Mouse (Mus musculus): ENCODE results near the gene Hoxa11.

Hoxa11 gene

GRCm38 (mm10) chr6:52245757-52246142 lies at the start of gene Hoxa11:
Gene Hoxa11 (minus strand): TSS chr6:52245810.
- POLR2A ChIA-PET, result interaction anchor here in 2 of 4 experiments (0.6 to 1.7 kb wide), 6 partner anchors 12 to 320 kb away, joined by 3 to 6 read pairs (median 3); partner anchors contain the start of gene Hoxa13 (in 1 of the 2)
- CTCF ChIA-PET, result interaction anchor here in 2 of 4 experiments (1.2 to 2.0 kb wide), 3 partner anchors 11 to 34 kb away, joined by 3 to 6 read pairs (median 4); no protein-coding TSS in a partner anchor

GRCm38 (mm10) chr6:52294616-52295015 lies 49.0 kb upstream of the Hoxa11 start:
- ChIA-PET CTCF (no interaction called here), POLR2A (interaction anchor here in 1 of 4 experiments (1.4 kb wide), 1 partner anchor 9 kb away, joined by 3 read pairs; no protein-coding TSS in a partner anchor)

GRCm38 (mm10) chr6:52292328-52292727 lies 46.7 kb upstream of the Hoxa11 start:
- CTCF ChIA-PET, result interaction anchor here in 2 of 4 experiments (0.6 to 2.6 kb wide), 3 partner anchors 14 to 198 kb away, joined by 3 to 6 read pairs (median 3); no protein-coding TSS in a partner anchor
- POLR2A ChIA-PET, result interaction anchor here in 2 of 4 experiments (1.1 to 1.2 kb wide), 3 partner anchors 11 to 30 kb away, joined by 3 to 8 read pairs (median 4); partner anchors contain the start of gene Evx1 (in 1 of the 2)

GRCm38 (mm10) chr6:52291021-52291860 lies 45.6 kb upstream of the Hoxa11 start:
- POLR2A ChIA-PET, result interaction anchor here in 1 of 4 experiments (0.7 to 1.1 kb wide), 2 partner anchors 12 to 391 kb away, joined by 3 to 4 read pairs; no protein-coding TSS in a partner anchor
- CTCF ChIA-PET, result interaction anchor here in 1 of 4 experiments (0.9 to 2.6 kb wide), 3 partner anchors 15 to 34 kb away, joined by 3 to 6 read pairs (median 4); no protein-coding TSS in a partner anchor

GRCm38 (mm10) chr6:52290186-52290585 lies 44.6 kb upstream of the Hoxa11 start:
- POLR2A ChIA-PET, result no interaction called here
- CTCF ChIA-PET, result interaction anchor here in 2 of 4 experiments (0.7 to 2.6 kb wide), 2 partner anchors 33 to 665 kb away, joined by 3 to 6 read pairs; no protein-coding TSS in a partner anchor

- POLR2A ChIA-PET, result no interaction called here
- CTCF ChIA-PET, result no interaction called here
Observed at GRCm38 (mm10) chr6:52283896-52284295, 38.3 kb upstream of the Hoxa11 start.

- POLR2A ChIA-PET, result interaction anchor here in 1 of 4 experiments (2.0 kb wide), 1 partner anchor 21 kb away, joined by 4 read pairs; the partner anchor contains the start of gene Hoxa13
- CTCF ChIA-PET, result interaction anchor here in 1 of 4 experiments (0.9 to 1.2 kb wide), 2 partner anchors 24 to 689 kb away, joined by 3 read pairs; no protein-coding TSS in a partner anchor
Observed at GRCm38 (mm10) chr6:52281084-52281483, 35.5 kb upstream of the Hoxa11 start.

GRCm38 (mm10) chr6:52276920-52277319 lies 31.3 kb upstream of the Hoxa11 start:
- CTCF ChIA-PET, result interaction anchor here in 2 of 4 experiments (0.6 kb wide), 2 partner anchors 35 to 649 kb away, joined by 3 read pairs; no protein-coding TSS in a partner anchor
- POLR2A ChIA-PET, result interaction anchor here in 1 of 4 experiments (1.7 kb wide), 1 partner anchor 16 kb away, joined by 4 read pairs; no protein-coding TSS in a partner anchor

GRCm38 (mm10) chr6:52276382-52276781 lies 30.8 kb upstream of the Hoxa11 start:
- ChIA-PET POLR2A (interaction anchor here in 1 of 4 experiments (1.7 kb wide), 1 partner anchor 17 kb away, joined by 4 read pairs; no protein-coding TSS in a partner anchor), CTCF (interaction anchor here in 1 of 4 experiments (0.7 kb wide), 1 partner anchor 36 kb away, joined by 3 read pairs; no protein-coding TSS in a partner anchor)

GRCm38 (mm10) chr6:52275563-52276280 lies 30.1 kb upstream of the Hoxa11 start:
- ChIA-PET CTCF (interaction anchor here in 1 of 4 experiments (0.7 kb wide), 1 partner anchor 37 kb away, joined by 3 read pairs; no protein-coding TSS in a partner anchor), POLR2A (interaction anchor here in 2 of 4 experiments (0.5 to 0.7 kb wide), 4 partner anchors 153 to 625 kb away, joined by 3 to 8 read pairs (median 5); no protein-coding TSS in a partner anchor)

GRCm38 (mm10) chr6:52274576-52274975 lies 29.0 kb upstream of the Hoxa11 start:
- ChIA-PET CTCF (interaction anchor here in 1 of 4 experiments (1.1 kb wide), 1 partner anchor 545 kb away, joined by 3 read pairs; no protein-coding TSS in a partner anchor), POLR2A (interaction anchor here in 2 of 4 experiments (0.7 to 1.0 kb wide), 3 partner anchors 11 to 550 kb away, joined by 3 to 4 read pairs (median 4); no protein-coding TSS in a partner anchor)

GRCm38 (mm10) chr6:52273656-52274280 lies 28.2 kb upstream of the Hoxa11 start:
- ChIA-PET POLR2A (interaction anchor here in 3 of 4 experiments (0.5 to 1.0 kb wide), 3 partner anchors 11 to 551 kb away, joined by 3 to 4 read pairs (median 3); no protein-coding TSS in a partner anchor), CTCF (interaction anchor here in 3 of 4 experiments (0.6 to 1.1 kb wide), 4 partner anchors 8 to 546 kb away, joined by 3 to 4 read pairs (median 3); no protein-coding TSS in a partner anchor)

- CTCF ChIA-PET, result interaction anchor here in 3 of 4 experiments (0.6 to 1.1 kb wide), 4 partner anchors 14 to 646 kb away, joined by 3 to 4 read pairs (median 3); no protein-coding TSS in a partner anchor
- POLR2A ChIA-PET, result no interaction called here
Observed at GRCm38 (mm10) chr6:52272766-52273655, 27.4 kb upstream of the Hoxa11 start.

- ChIA-PET POLR2A (interaction anchor here in 1 of 4 experiments (1.3 kb wide), 1 partner anchor 25 kb away, joined by 3 read pairs; the partner anchor contains the start of gene Hoxa11), CTCF (interaction anchor here in 3 of 4 experiments (0.7 to 1.3 kb wide), 4 partner anchors 11 to 648 kb away, joined by 3 to 5 read pairs (median 4); no protein-coding TSS in a partner anchor)
Observed at GRCm38 (mm10) chr6:52270494-52271480, 25.2 kb upstream of the Hoxa11 start.

GRCm38 (mm10) chr6:52268756-52269155 lies 23.1 kb upstream of the Hoxa11 start:
- ChIA-PET CTCF (interaction anchor here in 3 of 4 experiments (0.6 to 1.3 kb wide), 4 partner anchors 12 to 85 kb away, joined by 3 to 5 read pairs (median 3); partner anchors contain the start of gene Hoxa10 (in 1 of the 3)), POLR2A (interaction anchor here in 1 of 4 experiments (1.5 kb wide), 1 partner anchor 35 kb away, joined by 4 read pairs; no protein-coding TSS in a partner anchor)
